Mouse (Mus musculus) forebrain, embryonic 13.5 days (tissue): ENCODE measurements around the gene Peli1. TPM values are rescaled to one million over a fixed set of nuclear protein-coding genes. Genes with fewer than 3 reads are reported as not detected.

Source experiments
- ATAC-seq: fragments of 200-750 bp; cut with Nextera tagmentation; 2 replicates; pipeline ENCODE4 v1.8.0; 2017
- H3K27ac ChIP-seq: fragments of 300-500 bp; sonication (generic); 2 replicates; pipeline ENCODE4 v1.5.1; 2015; ENCODE audit warnings: inconsistent platforms, mild to moderate bottlenecking, moderate library complexity
- H3K27me3 ChIP-seq: fragments of 300-500 bp; sonication (generic); 2 replicates; pipeline ENCODE4 v1.6.1; 2015; ENCODE audit warnings: mild to moderate bottlenecking, inconsistent platforms
- H3K36me3 ChIP-seq: fragments of 300-500 bp; sonication (generic); 2 replicates; pipeline ENCODE4 v1.6.1; 2015; ENCODE audit warnings: mild to moderate bottlenecking, inconsistent platforms; ENCODE audit not compliant: poor library complexity, severe bottlenecking
- H3K4me1 ChIP-seq: fragments of 300-500 bp; sonication (generic); 2 replicates; pipeline ENCODE4 v1.6.1; 2015; ENCODE audit warnings: inconsistent platforms
- H3K4me2 ChIP-seq: fragments of 300-500 bp; sonication (generic); 2 replicates; pipeline ENCODE4 v1.6.1; 2015; ENCODE audit warnings: inconsistent platforms, mild to moderate bottlenecking, moderate library complexity
- H3K4me3 ChIP-seq: fragments of 300-500 bp; sonication (generic); 2 replicates; pipeline ENCODE4 v1.5.1; 2015; ENCODE audit warnings: mild to moderate bottlenecking, inconsistent platforms
- H3K9ac ChIP-seq: fragments of 300-500 bp; sonication (generic); 2 replicates; pipeline ENCODE4 v1.6.1; 2015; ENCODE audit warnings: mild to moderate bottlenecking, inconsistent platforms
- H3K9me3 ChIP-seq: fragments of 300-500 bp; sonication (generic); replicated peaks from 2 replicates; pipeline ENCODE4 v1.6.1; 2016; ENCODE audit warnings: inconsistent platforms
- WGBS: fragments of 180-500 bp; shearing (Covaris S2); methylation state at CpG from one replicate; pipeline ENCODE4 v1.1.7; 2015; 5-methylcytosine and 5-hydroxymethylcytosine counted together
- polyA plus RNA-seq: library from polyadenylated mRNA; unstranded; fragments of >200 nt; fragmentation: Nextera tagmentation; extraction: Ambion mirVana; gene quantifications from 2 replicates; pipeline ENCODE4 v1.2.1, GENCODE M21; 2015

The Peli1 gene
- polyA plus RNA-seq, 1 experiment from 2014 or later, result 106 TPM

GRCm38 (mm10) chr11:21062071-21062470, 29.0 kb upstream of the Peli1 start:
- Histone ChIP-seq H3K27me3 (no peaks in the 10 kb centered on the region), H3K4me1 (no peaks in the 10 kb centered on the region), H3K36me3 (no peaks in the 10 kb centered on the region), H3K9me3 (no peaks in the 10 kb centered on the region), H3K9ac (no peak overlapping the region), H3K27ac (no peak overlapping the region), H3K4me2 (no peak overlapping the region), H3K4me3 (no peak overlapping the region)
- ATAC-seq, result no peak
- WGBS, result 94% methylated on average over 2 of the region's 2 CpGs

GRCm38 (mm10) chr11:21063271-21063670, 27.8 kb upstream of the Peli1 start:
- no peak overlapping the region for H3K4me3 ChIP-seq
- H3K4me1 ChIP-seq, result no peaks in the 10 kb centered on the region
- no peak overlapping the region for H3K9ac ChIP-seq
- 93% methylated on average over 3 of the region's 3 CpGs for WGBS
- H3K9me3 ChIP-seq, result no peaks in the 10 kb centered on the region
- no peaks in the 10 kb centered on the region for H3K36me3 ChIP-seq
- no peak for ATAC-seq
- no peak overlapping the region for H3K4me2 ChIP-seq
- no peaks in the 10 kb centered on the region for H3K27me3 ChIP-seq
- no peak overlapping the region for H3K27ac ChIP-seq

- ATAC-seq, result no peak
- Histone ChIP-seq H3K36me3 (no peaks in the 10 kb centered on the region), H3K4me2 (no peak overlapping the region), H3K27ac (no peak overlapping the region), H3K27me3 (no peaks in the 10 kb centered on the region), H3K4me3 (no peak overlapping the region), H3K9me3 (no peaks in the 10 kb centered on the region), H3K9ac (no peak overlapping the region), H3K4me1 (no peaks in the 10 kb centered on the region)
- 82% methylated on average over 2 of the region's 2 CpGs for WGBS
These were observed 11.7 kb upstream of the Peli1 start for GRCm38 (mm10) chr11:21079400-21079799.

GRCm38 (mm10) chr11:21079851-21080362, 11.2 kb upstream of the Peli1 start:
- WGBS, result 55% methylated on average over 3 of the region's 3 CpGs
- no peak overlapping the region for H3K27ac ChIP-seq
- no peak overlapping the region for H3K9ac ChIP-seq
- ATAC-seq, result no peak
- H3K4me3 ChIP-seq, result no peak overlapping the region
- H3K4me1 ChIP-seq, result no peaks in the 10 kb centered on the region
- H3K27me3 ChIP-seq, result no peaks in the 10 kb centered on the region
- no peaks in the 10 kb centered on the region for H3K36me3 ChIP-seq
- H3K9me3 ChIP-seq, result no peaks in the 10 kb centered on the region
- no peak overlapping the region for H3K4me2 ChIP-seq

GRCm38 (mm10) chr11:21081169-21081568, 9.9 kb upstream of the Peli1 start:
- no peak for ATAC-seq
- H3K9ac ChIP-seq, result no peak overlapping the region
- no peak overlapping the region for H3K4me2 ChIP-seq
- no peaks in the 10 kb centered on the region for H3K4me1 ChIP-seq
- no peaks in the 10 kb centered on the region for H3K27me3 ChIP-seq
- H3K36me3 ChIP-seq, result no peaks in the 10 kb centered on the region
- H3K27ac ChIP-seq, result no peak overlapping the region
- H3K9me3 ChIP-seq, result no peaks in the 10 kb centered on the region
- H3K4me3 ChIP-seq, result no peak overlapping the region
- WGBS, result 94% methylated on average over 3 of the region's 3 CpGs

DNA sequence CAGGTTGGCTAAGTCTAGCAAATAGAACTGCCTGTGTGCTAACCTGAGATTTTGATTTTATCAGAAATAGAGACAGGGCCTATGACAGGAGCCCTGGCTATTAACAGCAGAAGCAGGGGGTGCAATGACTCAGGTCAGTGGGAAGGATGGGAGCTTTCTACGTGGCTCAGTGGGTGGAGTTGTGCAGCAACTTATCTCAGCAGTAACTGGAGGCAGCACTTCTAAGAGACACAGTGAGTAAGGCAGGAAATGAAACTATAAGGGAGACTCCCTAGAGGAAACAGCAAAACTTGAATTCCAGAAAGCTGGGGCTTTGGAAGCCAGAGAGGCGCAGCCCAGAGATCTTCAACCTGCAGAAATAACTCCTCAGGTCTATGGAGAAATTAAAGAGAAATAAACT, 8.4 kb upstream of the Peli1 start:
- Histone ChIP-seq H3K4me2 (no peak overlapping the region), H3K27me3 (no peaks in the 10 kb centered on the region), H3K27ac (no peak overlapping the region), H3K36me3 (no peaks in the 10 kb centered on the region), H3K9ac (no peak overlapping the region), H3K4me1 (no peaks in the 10 kb centered on the region), H3K9me3 (no peaks in the 10 kb centered on the region), H3K4me3 (no peak overlapping the region)
- ATAC-seq, result no peak
- WGBS, result 68% methylated on average over 2 of the region's 2 CpGs

- Histone ChIP-seq H3K27ac (no peak overlapping the region), H3K4me2 (no peak overlapping the region), H3K4me3 (no peak overlapping the region), H3K36me3 (no peaks in the 10 kb centered on the region), H3K9ac (no peak overlapping the region), H3K4me1 (peaks cover 6% of the 10 kb centered on the region), H3K9me3 (no peaks in the 10 kb centered on the region), H3K27me3 (no peaks in the 10 kb centered on the region)
- ATAC-seq, result no peak
- WGBS, result 19% methylated on average over 2 of the region's 2 CpGs
These were observed 2.7 kb upstream of the Peli1 start for GRCm38 (mm10) chr11:21088356-21088755.

DNA sequence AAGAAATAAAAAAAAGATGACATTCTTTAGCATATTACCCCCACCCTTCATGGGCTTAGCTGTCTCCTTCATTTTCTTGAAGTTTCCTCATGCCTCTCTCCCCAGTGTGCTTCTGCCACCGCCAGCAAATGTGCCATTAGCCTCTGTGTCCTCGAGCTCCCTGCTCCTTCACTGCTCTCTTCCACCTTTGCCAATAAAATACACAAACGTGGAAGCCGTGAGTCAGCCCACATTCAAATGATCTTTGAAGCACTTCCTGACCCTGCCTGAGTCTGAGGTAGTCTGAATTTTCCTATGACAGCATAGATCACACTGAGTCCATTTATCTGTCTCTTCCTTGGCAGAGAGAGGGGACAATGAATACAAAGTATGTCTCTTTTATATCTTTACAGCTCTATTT, 1.5 kb upstream of the Peli1 start:
- no peak overlapping the region for H3K27ac ChIP-seq
- no peak for ATAC-seq
- H3K4me1 ChIP-seq, result peaks cover 17% of the 10 kb centered on the region
- no peak overlapping the region for H3K4me3 ChIP-seq
- no peak overlapping the region for H3K9ac ChIP-seq
- no peaks in the 10 kb centered on the region for H3K9me3 ChIP-seq
- WGBS, result 75% methylated on average over 4 of the region's 4 CpGs
- no peaks in the 10 kb centered on the region for H3K36me3 ChIP-seq
- no peak overlapping the region for H3K4me2 ChIP-seq
- H3K27me3 ChIP-seq, result no peaks in the 10 kb centered on the region

DNA sequence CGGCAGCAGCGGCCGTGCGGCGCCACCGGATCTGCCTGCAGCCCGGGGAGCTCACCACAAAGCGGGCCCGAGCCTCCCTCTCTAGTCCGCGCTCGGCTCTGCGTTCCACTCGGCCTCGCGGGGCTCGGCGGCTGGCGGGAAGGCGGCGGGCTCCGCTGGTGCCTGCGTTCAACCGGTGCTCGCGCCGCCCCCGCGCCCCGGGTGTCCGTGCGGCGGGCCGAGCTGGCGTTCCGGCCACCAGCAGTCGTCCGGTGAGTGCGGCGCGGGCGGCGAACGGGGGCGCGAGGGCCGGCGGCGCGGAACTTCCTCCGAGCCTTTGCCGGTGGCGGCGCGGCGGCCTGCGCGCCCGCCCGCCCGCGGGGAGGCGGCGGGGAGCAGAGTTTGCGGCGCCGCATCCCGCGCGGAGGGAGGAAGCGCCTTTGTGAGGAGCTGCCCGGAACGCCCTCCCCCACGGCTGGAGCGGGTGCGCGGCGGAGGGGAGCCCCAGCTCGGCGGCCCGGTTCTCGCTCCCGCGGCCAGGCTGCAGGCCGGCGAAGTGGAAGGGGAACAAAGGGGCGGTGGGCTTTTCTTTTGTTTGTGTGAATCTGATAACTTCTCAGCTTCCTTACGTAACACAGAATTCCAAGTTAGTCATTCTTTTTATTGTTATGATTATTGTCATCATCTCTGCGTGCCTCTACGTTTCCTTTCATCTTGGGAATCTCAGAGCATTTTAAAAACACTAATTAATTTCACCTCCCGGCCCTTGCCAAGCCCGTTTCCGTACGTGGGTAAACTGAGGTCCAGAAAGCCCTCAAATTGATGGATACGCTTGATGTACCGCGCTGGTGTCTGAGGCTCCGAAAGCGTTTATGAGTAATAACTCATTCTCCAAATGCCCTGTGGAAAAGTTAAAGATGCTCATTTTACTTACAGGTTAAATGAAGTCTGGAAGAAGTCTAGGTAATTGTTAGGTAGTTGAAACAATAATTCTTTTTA, 626 bp downstream of the Peli1 start:
- peaks cover 2% of the 10 kb centered on the region; the same call in 1 of the 2 replicates for H3K36me3 ChIP-seq
- H3K27ac ChIP-seq, result peak overlapping the region; percentile 100
- no peaks in the 10 kb centered on the region for H3K9me3 ChIP-seq
- peak overlapping the region; percentile 99 for H3K9ac ChIP-seq
- under 1% methylated on average over 71 of the region's 99 CpGs for WGBS
- peak overlapping the region; percentile 66 for H3K4me2 ChIP-seq
- H3K4me3 ChIP-seq, result peak overlapping the region; percentile 87
- peaks cover 17% of the 10 kb centered on the region for H3K4me1 ChIP-seq
- peak; percentile 75 for ATAC-seq
- no peaks in the 10 kb centered on the region for H3K27me3 ChIP-seq

GRCm38 (mm10) chr11:21092621-21093020, 1.5 kb downstream of the Peli1 start:
- no peaks in the 10 kb centered on the region for H3K9me3 ChIP-seq
- peak overlapping the region; percentile 99 for H3K9ac ChIP-seq
- peak overlapping the region; percentile 66 for H3K4me2 ChIP-seq
- H3K27ac ChIP-seq, result no peak overlapping the region
- no peak for ATAC-seq
- H3K4me3 ChIP-seq, result peak overlapping the region; percentile 87
- peaks cover 17% of the 10 kb centered on the region for H3K4me1 ChIP-seq
- H3K36me3 ChIP-seq, result peaks cover 4% of the 10 kb centered on the region; the same call in 1 of the 2 replicates
- WGBS, result 7% methylated on average over 7 of the region's 7 CpGs
- no peaks in the 10 kb centered on the region for H3K27me3 ChIP-seq

GRCm38 (mm10) chr11:21093081-21093815, 2.2 kb downstream of the Peli1 start:
- H3K4me1 ChIP-seq, result peaks cover 18% of the 10 kb centered on the region
- ATAC-seq, result no peak
- H3K27me3 ChIP-seq, result no peaks in the 10 kb centered on the region
- H3K9me3 ChIP-seq, result no peaks in the 10 kb centered on the region
- peak overlapping the region; percentile 53 for H3K4me2 ChIP-seq
- whole genome bisulfite sequencing, result 43% methylated on average over 3 of the region's 3 CpGs
- peak overlapping the region; percentile 38 for H3K9ac ChIP-seq
- H3K4me3 ChIP-seq, result peak overlapping the region; percentile 27
- peaks cover 4% of the 10 kb centered on the region; the same call in 1 of the 2 replicates for H3K36me3 ChIP-seq
- no peak overlapping the region for H3K27ac ChIP-seq

DNA sequence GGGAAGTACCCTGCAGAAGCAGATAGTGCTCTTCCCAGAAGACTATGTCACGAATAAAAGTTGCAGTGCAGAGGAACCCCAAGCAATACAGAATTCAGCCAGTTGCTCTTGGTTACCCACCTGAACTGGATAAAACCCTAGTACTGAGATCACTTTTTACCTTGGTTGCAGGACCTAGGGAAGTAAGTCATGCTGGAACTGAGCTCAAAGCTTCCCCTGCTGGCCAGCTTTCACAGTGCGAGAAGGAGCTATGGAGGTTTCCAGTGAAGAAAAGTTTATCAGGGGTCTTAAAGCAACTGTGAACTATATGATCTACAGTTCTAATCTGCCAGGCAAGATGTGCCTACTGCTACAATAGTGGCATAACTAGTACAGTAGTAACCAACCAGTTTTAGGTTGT, 5.5 kb downstream of the Peli1 start:
- no peaks in the 10 kb centered on the region for H3K27me3 ChIP-seq
- no peak overlapping the region for H3K4me3 ChIP-seq
- no peak overlapping the region for H3K4me2 ChIP-seq
- H3K27ac ChIP-seq, result no peak overlapping the region
- no peak overlapping the region for H3K9ac ChIP-seq
- H3K9me3 ChIP-seq, result no peaks in the 10 kb centered on the region
- peaks cover 4% of the 10 kb centered on the region; the same call in 1 of the 2 replicates for H3K36me3 ChIP-seq
- WGBS, result 91% methylated on average over 2 of the region's 2 CpGs
- no peak for ATAC-seq
- peaks cover 20% of the 10 kb centered on the region for H3K4me1 ChIP-seq
